Mouse (Mus musculus): ENCODE results near the gene Tor2a. TPM values are rescaled to one million over a fixed set of nuclear protein-coding genes. Genes with fewer than 3 reads are reported as not detected.

Gene Tor2a
- polyA plus RNA-seq, 1 experiment: 36.6 TPM

DNA sequence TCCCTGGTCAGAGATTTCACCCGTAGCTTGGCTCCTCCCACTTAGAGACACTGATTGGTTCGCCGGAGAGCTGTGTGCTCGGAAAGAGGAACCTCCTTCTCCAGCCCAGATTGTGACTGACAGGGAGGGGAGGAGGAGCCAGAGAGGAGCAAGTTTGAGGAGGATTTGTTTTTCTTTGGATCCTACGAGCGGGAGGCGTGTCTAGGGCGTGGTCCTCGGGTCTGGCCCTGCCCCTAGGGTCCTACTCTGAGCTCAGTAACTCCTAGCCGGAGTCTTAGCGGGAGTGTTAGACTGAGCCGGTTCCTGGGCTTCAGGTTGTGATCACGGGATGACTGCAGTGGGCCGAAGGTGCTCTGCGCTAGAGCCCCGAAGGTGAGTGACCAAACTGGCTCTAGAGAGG is 29.6 kb upstream of the Tor2a start:
- TF ChIP-seq POLR2A (IDR thresholded peaks at IDR 0.05; ENCODE audit: low read depth, low read length): peak; percentile 71
- TF ChIP-seq CTCF (IDR thresholded peaks at IDR 0.05; ENCODE audit: borderline replicate concordance, insufficient read depth, low read length): no peak
- Histone ChIP-seq H3K27ac (ENCODE audit: insufficient read depth, low read length) (no peak overlapping the region), H3K4me3 (ENCODE audit: insufficient read depth, low read length) (peak overlapping the region; percentile 21), H3K4me1 (ENCODE audit: control insufficient read depth, insufficient read depth, low read length) (peaks cover 11% of the 10 kb centered on the region)

DNA sequence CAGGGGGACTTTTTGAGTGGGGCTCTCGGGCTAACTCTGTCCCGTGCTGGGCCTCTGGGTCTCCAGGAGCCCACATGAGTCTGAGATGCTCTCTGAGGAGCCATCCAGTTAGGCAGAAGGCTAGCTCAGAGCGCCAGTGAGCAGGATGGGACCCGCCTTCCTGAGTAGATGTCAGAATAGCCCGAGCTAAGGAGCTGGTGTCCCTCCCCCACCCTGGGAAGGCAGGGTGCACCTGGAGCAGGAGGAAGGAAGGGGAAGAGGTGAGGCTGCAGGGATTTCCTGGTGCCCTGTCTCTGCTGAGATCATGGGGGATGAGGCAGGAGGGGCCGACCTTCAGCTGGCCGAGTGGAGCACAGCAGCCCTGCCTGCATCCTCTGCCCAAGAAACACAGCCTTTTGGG is 28.6 kb upstream of the Tor2a start:
- Histone ChIP-seq H3K27ac (ENCODE audit: insufficient read depth, low read length) (no peak overlapping the region), H3K4me1 (ENCODE audit: control insufficient read depth, insufficient read depth, low read length) (peaks cover 11% of the 10 kb centered on the region), H3K4me3 (ENCODE audit: insufficient read depth, low read length) (no peak overlapping the region)
- TF ChIP-seq POLR2A (IDR thresholded peaks at IDR 0.05; ENCODE audit: low read depth, low read length) (no peak), CTCF (IDR thresholded peaks at IDR 0.05; ENCODE audit: borderline replicate concordance, insufficient read depth, low read length) (no peak)

DNA sequence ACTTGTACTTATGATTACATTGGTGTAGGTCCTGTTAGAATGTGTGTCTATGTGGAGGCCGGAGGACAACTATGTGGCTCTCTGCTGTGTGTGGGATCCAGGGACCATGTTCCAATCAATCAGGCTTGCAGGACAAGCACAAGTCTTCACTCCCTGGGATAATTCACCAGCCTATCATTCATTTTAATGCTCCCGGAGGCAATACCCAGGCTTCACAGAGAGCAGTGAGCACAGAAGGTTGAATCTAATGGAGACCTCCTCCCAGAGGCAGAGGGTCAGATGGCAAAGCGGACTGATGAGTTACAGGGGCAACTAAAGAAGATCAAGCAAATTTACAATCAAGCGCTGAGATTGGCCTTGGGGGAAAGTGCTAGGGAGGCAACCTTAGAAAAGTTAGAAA is 27.5 kb upstream of the Tor2a start:
- Histone ChIP-seq H3K4me3 (ENCODE audit: insufficient read depth, low read length) (no peak overlapping the region), H3K4me1 (ENCODE audit: control insufficient read depth, insufficient read depth, low read length) (peaks cover 11% of the 10 kb centered on the region), H3K27ac (ENCODE audit: insufficient read depth, low read length) (no peak overlapping the region)
- TF ChIP-seq POLR2A (IDR thresholded peaks at IDR 0.05; ENCODE audit: low read depth, low read length) (no peak), CTCF (IDR thresholded peaks at IDR 0.05; ENCODE audit: borderline replicate concordance, insufficient read depth, low read length) (no peak)

DNA sequence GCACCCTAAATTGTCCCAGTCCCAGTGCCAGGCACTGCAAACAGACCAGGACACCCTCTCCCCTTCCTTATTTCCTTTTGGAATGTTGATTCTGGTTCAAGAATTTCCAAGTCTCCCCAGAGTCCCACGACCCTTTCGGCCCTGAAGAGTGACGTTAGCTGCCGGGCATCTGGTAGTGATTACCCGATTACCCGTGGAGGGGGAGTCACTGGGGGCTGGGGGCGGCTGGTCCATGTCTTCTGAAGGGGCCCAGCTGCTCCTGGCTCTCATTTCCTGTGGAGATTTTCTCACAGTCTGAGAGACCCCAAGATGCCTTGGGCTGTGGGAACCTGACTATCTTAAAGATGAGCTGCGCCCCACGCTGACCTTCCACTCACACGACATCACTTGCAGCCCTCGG is 26.2 kb upstream of the Tor2a start:
- TF ChIP-seq CTCF (IDR thresholded peaks at IDR 0.05; ENCODE audit: borderline replicate concordance, insufficient read depth, low read length): no peak
- no peak for TF ChIP-seq POLR2A (IDR thresholded peaks at IDR 0.05; ENCODE audit: low read depth, low read length)
- Histone ChIP-seq H3K27ac (ENCODE audit: insufficient read depth, low read length) (no peak overlapping the region), H3K4me1 (ENCODE audit: control insufficient read depth, insufficient read depth, low read length) (peaks cover 11% of the 10 kb centered on the region), H3K4me3 (ENCODE audit: insufficient read depth, low read length) (no peak overlapping the region)

DNA sequence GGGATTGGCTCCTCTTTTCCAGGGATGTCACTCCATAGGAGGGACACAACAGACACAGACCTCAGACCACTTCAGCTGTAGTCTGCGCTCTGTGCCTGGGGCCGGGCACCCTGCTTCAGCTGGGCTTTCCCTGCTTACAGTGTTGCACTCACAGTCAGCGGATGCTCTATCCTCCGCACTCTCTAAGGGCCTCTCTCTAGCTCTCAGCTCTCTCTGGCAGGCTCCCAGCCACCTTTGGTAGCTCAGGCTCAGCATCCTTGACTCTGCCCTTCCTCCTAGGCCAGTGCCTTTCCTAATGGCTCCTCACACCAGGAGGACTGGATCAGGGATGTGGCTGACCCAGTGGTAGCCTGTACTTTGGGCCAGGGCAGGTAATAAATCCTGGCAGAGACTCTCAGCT is 25.1 kb upstream of the Tor2a start:
- H3K4me3 ChIP-seq (ENCODE audit: insufficient read depth, low read length): no peak overlapping the region
- TF ChIP-seq POLR2A (IDR thresholded peaks at IDR 0.05; ENCODE audit: low read depth, low read length) (no peak), CTCF (IDR thresholded peaks at IDR 0.05; ENCODE audit: borderline replicate concordance, insufficient read depth, low read length) (no peak)
- H3K27ac ChIP-seq (ENCODE audit: insufficient read depth, low read length): no peak overlapping the region
- H3K4me1 ChIP-seq (ENCODE audit: control insufficient read depth, insufficient read depth, low read length): peaks cover 11% of the 10 kb centered on the region

DNA sequence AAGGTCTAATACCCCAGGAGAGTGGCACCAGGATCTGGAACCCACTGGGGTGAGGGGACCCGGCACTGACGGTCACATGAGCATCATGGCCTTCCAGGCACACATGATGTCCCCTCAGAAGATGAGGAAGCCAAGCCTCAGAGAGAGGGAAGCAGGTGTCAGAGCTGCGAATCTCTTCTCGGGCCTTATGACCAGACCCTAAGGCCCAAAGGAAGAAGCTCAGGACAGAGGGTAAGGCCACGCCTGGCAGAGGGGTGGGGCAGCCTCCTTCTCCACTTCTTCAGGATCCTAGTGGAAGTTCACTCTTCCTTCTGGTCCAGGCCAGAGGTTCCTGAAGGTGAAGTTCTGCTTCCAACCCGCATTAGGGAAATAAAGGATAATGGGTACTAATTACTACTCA is 24.3 kb upstream of the Tor2a start:
- H3K4me3 ChIP-seq (ENCODE audit: insufficient read depth, low read length): no peak overlapping the region
- H3K4me1 ChIP-seq (ENCODE audit: control insufficient read depth, insufficient read depth, low read length): peaks cover 11% of the 10 kb centered on the region
- H3K27ac ChIP-seq (ENCODE audit: insufficient read depth, low read length): no peak overlapping the region
- TF ChIP-seq POLR2A (IDR thresholded peaks at IDR 0.05; ENCODE audit: low read depth, low read length) (no peak), CTCF (IDR thresholded peaks at IDR 0.05; ENCODE audit: borderline replicate concordance, insufficient read depth, low read length) (no peak)

DNA sequence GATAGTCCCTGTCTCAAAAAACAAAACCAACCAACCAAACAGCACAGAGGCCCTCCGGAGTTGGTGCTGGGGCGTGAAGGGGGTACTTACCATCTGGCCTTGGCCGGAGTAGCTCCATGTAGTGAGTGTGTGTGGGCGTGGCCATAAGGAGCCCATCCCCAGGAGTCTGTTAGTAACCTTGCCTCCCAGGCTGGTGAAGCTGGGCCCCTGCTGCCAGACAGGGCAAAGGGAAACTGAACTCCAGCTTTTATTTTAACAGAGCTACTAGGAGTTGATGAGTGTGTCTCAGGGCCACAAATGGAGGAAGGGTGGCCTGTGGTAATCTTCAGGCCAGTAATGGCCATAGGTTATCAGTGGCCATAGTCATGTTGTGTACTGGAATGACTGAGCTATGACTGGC is 22.6 kb upstream of the Tor2a start:
- TF ChIP-seq POLR2A (IDR thresholded peaks at IDR 0.05; ENCODE audit: low read depth, low read length): no peak
- TF ChIP-seq CTCF (IDR thresholded peaks at IDR 0.05; ENCODE audit: borderline replicate concordance, insufficient read depth, low read length): no peak
- no peak overlapping the region for H3K27ac ChIP-seq (ENCODE audit: insufficient read depth, low read length)
- H3K4me3 ChIP-seq (ENCODE audit: insufficient read depth, low read length): no peak overlapping the region
- H3K4me1 ChIP-seq (ENCODE audit: control insufficient read depth, insufficient read depth, low read length): peaks cover 11% of the 10 kb centered on the region

DNA sequence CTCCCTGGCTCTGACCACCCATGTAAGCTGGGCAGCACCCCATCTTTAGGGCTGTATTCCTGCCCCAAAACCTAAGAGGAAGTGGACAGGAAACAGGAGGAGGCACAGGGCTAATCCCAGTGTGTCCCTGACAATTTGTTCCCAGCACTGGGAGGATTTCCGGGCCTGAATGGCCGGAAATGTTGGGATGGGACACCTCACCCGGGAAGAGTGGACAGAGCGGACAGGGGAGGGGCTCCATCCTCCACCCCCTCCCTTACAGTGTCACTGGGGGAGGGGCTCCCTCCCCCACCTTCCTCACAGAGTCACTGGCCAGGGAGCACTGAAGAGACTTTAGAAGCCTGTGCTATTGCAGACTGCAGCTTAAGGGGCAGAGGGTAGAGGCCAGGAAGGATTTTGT is 22.1 kb upstream of the Tor2a start:
- no peak overlapping the region for H3K27ac ChIP-seq (ENCODE audit: insufficient read depth, low read length)
- peaks cover 11% of the 10 kb centered on the region for H3K4me1 ChIP-seq (ENCODE audit: control insufficient read depth, insufficient read depth, low read length)
- TF ChIP-seq CTCF (IDR thresholded peaks at IDR 0.05; ENCODE audit: borderline replicate concordance, insufficient read depth, low read length) (no peak), POLR2A (IDR thresholded peaks at IDR 0.05; ENCODE audit: low read depth, low read length) (no peak)
- H3K4me3 ChIP-seq (ENCODE audit: insufficient read depth, low read length): no peak overlapping the region

DNA sequence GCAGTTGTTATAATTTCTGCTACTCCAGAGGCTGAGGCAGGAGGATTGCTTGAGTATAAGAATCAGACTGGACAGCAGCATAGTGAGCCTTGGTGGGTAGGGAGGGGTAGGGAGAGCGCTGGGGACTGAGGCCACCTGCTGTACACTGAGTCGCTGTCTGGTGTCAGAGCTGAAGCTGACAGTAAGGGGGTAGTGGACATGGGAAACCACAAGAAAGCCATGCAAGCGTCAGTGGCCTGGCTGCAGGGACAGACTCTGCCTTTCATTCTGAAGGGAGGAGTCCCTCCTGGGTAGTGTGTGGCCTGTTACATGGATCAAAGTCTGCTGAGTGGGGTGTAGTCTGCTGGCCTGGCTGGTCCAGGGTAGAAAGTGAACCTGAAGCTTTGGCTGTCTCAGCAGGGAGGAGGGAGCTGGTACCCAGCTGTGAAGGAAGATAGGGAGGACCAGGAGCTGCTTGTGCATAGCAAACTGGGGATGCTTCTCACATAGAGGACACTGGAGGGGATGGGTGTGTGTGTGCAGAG is 20.7 kb upstream of the Tor2a start:
- H3K4me3 ChIP-seq (ENCODE audit: insufficient read depth, low read length): no peak overlapping the region
- no peak overlapping the region for H3K27ac ChIP-seq (ENCODE audit: insufficient read depth, low read length)

DNA sequence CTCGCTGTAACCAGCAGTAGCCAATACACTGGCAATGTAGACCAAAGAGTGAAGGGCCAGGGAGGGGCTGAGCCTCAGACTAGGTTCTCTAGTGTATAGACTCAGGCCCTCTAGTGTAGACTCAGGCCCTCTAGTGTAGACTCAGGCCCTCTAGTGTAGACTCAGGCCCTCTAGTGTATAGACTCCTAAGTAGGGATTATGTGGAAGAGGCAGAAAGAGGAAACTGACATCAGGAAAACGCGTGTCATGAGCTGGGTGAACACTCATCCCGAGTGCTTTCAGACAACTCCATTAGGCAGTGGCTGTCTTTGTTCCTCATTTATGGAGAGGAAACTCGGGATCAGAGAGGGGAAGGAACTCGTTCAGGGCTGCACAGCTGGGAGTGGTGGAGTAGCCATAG is 20.0 kb upstream of the Tor2a start:
- H3K27ac ChIP-seq (ENCODE audit: insufficient read depth, low read length): no peak overlapping the region
- no peak overlapping the region for H3K4me3 ChIP-seq (ENCODE audit: insufficient read depth, low read length)
- no peak for TF ChIP-seq CTCF (IDR thresholded peaks at IDR 0.05; ENCODE audit: borderline replicate concordance, insufficient read depth, low read length)
- no peak for TF ChIP-seq POLR2A (IDR thresholded peaks at IDR 0.05; ENCODE audit: low read depth, low read length)
- no peaks in the 10 kb centered on the region for H3K4me1 ChIP-seq (ENCODE audit: control insufficient read depth, insufficient read depth, low read length)

More for the DNA sequence above, 20.7 kb upstream of the Tor2a start:
- no peaks in the 10 kb centered on the region for H3K4me1 ChIP-seq (ENCODE audit: control insufficient read depth, insufficient read depth, low read length)
- no peak for TF ChIP-seq CTCF (IDR thresholded peaks at IDR 0.05; ENCODE audit: borderline replicate concordance, insufficient read depth, low read length)
- TF ChIP-seq POLR2A (IDR thresholded peaks at IDR 0.05; ENCODE audit: low read depth, low read length): no peak

DNA sequence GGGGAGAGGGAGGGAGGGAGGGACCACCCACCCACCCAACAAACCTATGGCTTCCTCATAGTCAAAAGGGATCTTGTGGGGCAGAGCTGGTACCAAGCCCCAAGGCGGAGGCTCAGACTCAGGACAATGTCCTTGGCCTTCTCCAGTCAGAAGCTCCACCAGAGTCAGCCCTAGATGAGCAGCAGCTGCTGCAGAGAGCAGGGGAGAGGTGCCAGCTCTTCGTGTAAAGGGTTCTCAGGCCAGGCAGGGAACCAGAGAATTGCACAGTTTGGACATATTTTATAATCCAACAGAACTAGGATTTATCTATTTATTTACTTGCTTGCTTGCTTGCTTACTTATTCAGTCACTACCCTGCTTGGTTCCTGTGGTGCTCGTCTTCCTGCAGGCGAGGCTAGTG is 17.7 kb upstream of the Tor2a start:
- H3K27ac ChIP-seq (ENCODE audit: insufficient read depth, low read length): no peak overlapping the region
- no peak overlapping the region for H3K4me3 ChIP-seq (ENCODE audit: insufficient read depth, low read length)
- H3K4me1 ChIP-seq (ENCODE audit: control insufficient read depth, insufficient read depth, low read length): no peaks in the 10 kb centered on the region
- TF ChIP-seq CTCF (IDR thresholded peaks at IDR 0.05; ENCODE audit: borderline replicate concordance, insufficient read depth, low read length) (no peak), POLR2A (IDR thresholded peaks at IDR 0.05; ENCODE audit: low read depth, low read length) (no peak)

Data from embryonic fibroblast, embryonic 13.5 days (primary cell).